Mouse (Mus musculus): ENCODE data around the gene Stx8.

- TF ChIP-seq EP300 (optimal IDR thresholded peaks at IDR 0.05), result no peak
- TF ChIP-seq CTCF (IDR thresholded peaks at IDR 0.05; ENCODE audit: low read depth), result no peak
Measured at GRCm38 (mm10) chr11:68209506-68209905, 243.5 kb downstream of the Stx8 start.

Measured in stomach, postnatal 0 days (tissue).